Mouse (Mus musculus) ES-Bruce4 (cell line): Measurements from ENCODE around the gene Ccnd1. TPM values are rescaled to one million over a fixed set of nuclear protein-coding genes. Genes with fewer than 3 reads are reported as not detected.
"Not testable (repeated sequence)": the region's sequence is repeated elsewhere in the genome, so short reads cannot be mapped to it uniquely, and the experiment has no call there.

Experiments
- H3K27ac ChIP-seq: 2 replicates; pipeline ENCODE4 v1.5.1; 2012; ENCODE audit warnings: low read length, inconsistent platforms; ENCODE audit not compliant: insufficient read depth
- H3K27me3 ChIP-seq: 2 replicates; pipeline ENCODE4 v1.6.1; 2012; ENCODE audit warnings: mild to moderate bottlenecking, low read length, inconsistent platforms; ENCODE audit not compliant: control insufficient read depth, poor library complexity, insufficient read depth, severe bottlenecking
- H3K36me3 ChIP-seq: 2 replicates; pipeline ENCODE4 v1.6.1; 2012; ENCODE audit warnings: inconsistent platforms, mild to moderate bottlenecking, low read length, moderate library complexity; ENCODE audit not compliant: control insufficient read depth, poor library complexity, insufficient read depth, severe bottlenecking
- H3K4me1 ChIP-seq: one replicate; pipeline ENCODE4 v1.8.1; 2011; ENCODE audit warnings: low read length; ENCODE audit not compliant: control insufficient read depth, insufficient read depth
- H3K4me3 ChIP-seq: 2 replicates; pipeline ENCODE4 v1.5.1; 2011; ENCODE audit warnings: low read depth, mild to moderate bottlenecking, low read length
- H3K9ac ChIP-seq: 2 replicates; pipeline ENCODE4 v1.6.1; 2012; ENCODE audit warnings: low read depth, mild to moderate bottlenecking, inconsistent platforms; ENCODE audit not compliant: poor library complexity, severe bottlenecking
- H3K9me3 ChIP-seq: replicated peaks from 2 replicates; pipeline ENCODE4 v1.6.1; 2012; ENCODE audit warnings: mild to moderate bottlenecking, low read length, inconsistent platforms; ENCODE audit not compliant: control insufficient read depth, poor library complexity, insufficient read depth, severe bottlenecking
- CTCF ChIP-seq: IDR thresholded peaks from one replicate; pipeline ENCODE4 v1.8.1; 2011; ENCODE audit warnings: low read depth, low read length
- EP300 ChIP-seq: IDR thresholded peaks from 2 replicates; pipeline ENCODE4 v1.6.1; 2011; ENCODE audit warnings: low read depth, low read length; ENCODE audit not compliant: insufficient read depth
- POLR2A ChIP-seq: IDR thresholded peaks from one replicate; pipeline ENCODE4 v1.8.1; 2011; ENCODE audit warnings: low read length; ENCODE audit not compliant: insufficient read depth
- polyA plus RNA-seq: library from polyadenylated mRNA; stranded (reverse); fragments of >200 nt; gene quantifications from 2 replicates; pipeline ENCODE4 v1.2.4, GENCODE M21; 2011; ENCODE audit warnings: low read depth; ENCODE audit not compliant: missing spikeins, insufficient read depth, insufficient read length

The Ccnd1 gene
- polyA plus RNA-seq, 1 experiment = 36.5 TPM

- peaks cover 2% of the 10 kb centered on the region for H3K4me1 ChIP-seq
- no peak overlapping the region for H3K9ac ChIP-seq
- no peak overlapping the region for H3K4me3 ChIP-seq
- H3K27me3 ChIP-seq = peaks cover 12% of the 10 kb centered on the region; the same call in 1 of the 2 replicates
- no peak for TF ChIP-seq EP300
- TF ChIP-seq CTCF = no peak
- TF ChIP-seq POLR2A = no peak
- H3K36me3 ChIP-seq = no peaks in the 10 kb centered on the region
- H3K9me3 ChIP-seq = no peaks in the 10 kb centered on the region
- H3K27ac ChIP-seq = no peak overlapping the region
Measured at GRCm38 (mm10) chr7:144894706-144895105, 45.0 kb downstream of the Ccnd1 start.

- H3K27me3 ChIP-seq = peaks cover 12% of the 10 kb centered on the region; the same call in 1 of the 2 replicates
- no peak overlapping the region for H3K4me3 ChIP-seq
- no peaks in the 10 kb centered on the region for H3K36me3 ChIP-seq
- TF ChIP-seq EP300 = no peak
- no peak overlapping the region for H3K27ac ChIP-seq
- H3K9me3 ChIP-seq = no peaks in the 10 kb centered on the region
- H3K9ac ChIP-seq = no peak overlapping the region
- H3K4me1 ChIP-seq = peaks cover 2% of the 10 kb centered on the region
Measured at GRCm38 (mm10) chr7:144894191-144894590, 45.5 kb downstream of the Ccnd1 start.

- Histone ChIP-seq H3K27ac (no peak overlapping the region), H3K27me3 (peaks cover 8% of the 10 kb centered on the region; the same call in 1 of the 2 replicates), H3K9me3 (no peaks in the 10 kb centered on the region), H3K4me3 (no peak overlapping the region), H3K4me1 (peaks cover 4% of the 10 kb centered on the region), H3K9ac (no peak overlapping the region), H3K36me3 (no peaks in the 10 kb centered on the region)
- TF ChIP-seq EP300 = no peak
- TF ChIP-seq CTCF = peak; percentile 10
Measured at GRCm38 (mm10) chr7:144892322-144892721, 47.4 kb downstream of the Ccnd1 start.

- Histone ChIP-seq H3K9ac (no peak overlapping the region), H3K9me3 (no peaks in the 10 kb centered on the region), H3K36me3 (no peaks in the 10 kb centered on the region), H3K4me3 (no peak overlapping the region), H3K27ac (no peak overlapping the region), H3K27me3 (peaks cover 4% of the 10 kb centered on the region; the same call in 1 of the 2 replicates), H3K4me1 (peaks cover 4% of the 10 kb centered on the region)
- TF ChIP-seq CTCF = no peak
- TF ChIP-seq POLR2A = no peak
- TF ChIP-seq EP300 = no peak
Measured at GRCm38 (mm10) chr7:144891863-144892262, 47.9 kb downstream of the Ccnd1 start.

- H3K27ac ChIP-seq, H3K9me3 ChIP-seq, H3K9ac ChIP-seq, H3K36me3 ChIP-seq, H3K4me3 ChIP-seq, H3K4me1 ChIP-seq, H3K27me3 ChIP-seq: not testable (repeated sequence)
Measured at GRCm38 (mm10) chr7:144890661-144891060, 49.1 kb downstream of the Ccnd1 start.

GRCm38 (mm10) chr7:144888564-144889299 lies 51.0 kb downstream of the Ccnd1 start:
- TF ChIP-seq EP300 (peak; percentile 85), CTCF (no peak), POLR2A (no peak)
- Histone ChIP-seq H3K27ac (no peak overlapping the region), H3K4me3 (no peak overlapping the region), H3K27me3 (no peaks in the 10 kb centered on the region), H3K9ac (no peak overlapping the region), H3K36me3 (no peaks in the 10 kb centered on the region), H3K9me3 (no peaks in the 10 kb centered on the region), H3K4me1 (peaks cover 2% of the 10 kb centered on the region)
